Mouse (Mus musculus): ENCODE measurements around the gene Adam23. TPM values are rescaled to one million over a fixed set of nuclear protein-coding genes. Genes with fewer than 3 reads are reported as not detected.

Gene Adam23
- polyA plus RNA-seq, 1 experiment from 2014 or later: 1.9 TPM

- H3K9ac ChIP-seq (ENCODE audit: low read length): no peak overlapping the region
- no peaks in the 10 kb centered on the region for H3K36me3 ChIP-seq (ENCODE audit: control insufficient read depth, insufficient read depth, low read length)
- no peak for ATAC-seq (ENCODE audit: insufficient number of reproducible peaks, insufficient read depth, low FRiP score, low read depth)
- no peak overlapping the region for H3K4me2 ChIP-seq (ENCODE audit: low read length)
- 77% methylated on average over 4 of the region's 4 CpGs for WGBS
- no peaks in the 10 kb centered on the region for H3K9me3 ChIP-seq (ENCODE audit: control insufficient read depth, low read length)
- H3K4me1 ChIP-seq (ENCODE audit: control insufficient read depth in 2 of 2, insufficient read depth in 2 of 2, low read length in 2 of 2): no peaks in the 10 kb centered on the region
- H3K4me3 ChIP-seq (ENCODE audit: control insufficient read depth in 1 of 2, insufficient read depth in 1 of 2, low read depth in 1 of 2, low read length in 2 of 2): no peak overlapping the region
- H3K27ac ChIP-seq (replicated peaks in 1 of 2; ENCODE audit: control insufficient read depth in 1 of 2, insufficient read depth in 1 of 2, low read depth in 2 of 2, low read length in 2 of 2): no peak overlapping the region
- no peaks in the 10 kb centered on the region for H3K27me3 ChIP-seq (ENCODE audit: control insufficient read depth, insufficient read depth, low read length)
These were observed 116.3 kb downstream of the Adam23 start for GRCm38 (mm10) chr1:63561772-63562520.

GRCm38 (mm10) chr1:63563928-63564327, 118.2 kb downstream of the Adam23 start:
- Histone ChIP-seq H3K9ac (ENCODE audit: low read length) (no peak overlapping the region), H3K36me3 (ENCODE audit: control insufficient read depth, insufficient read depth, low read length) (no peaks in the 10 kb centered on the region), H3K4me2 (ENCODE audit: low read length) (no peak overlapping the region), H3K27ac (replicated peaks in 1 of 2; ENCODE audit: control insufficient read depth in 1 of 2, insufficient read depth in 1 of 2, low read depth in 2 of 2, low read length in 2 of 2) (no peak overlapping the region), H3K4me1 (ENCODE audit: control insufficient read depth in 2 of 2, insufficient read depth in 2 of 2, low read length in 2 of 2) (0 out of 4 replicates have a peak, but pooled peaks cover 0 to 4% of the 10 kb centered on the region in 2 experiments), H3K4me3 (ENCODE audit: control insufficient read depth in 1 of 2, insufficient read depth in 1 of 2, low read depth in 1 of 2, low read length in 2 of 2) (no peak overlapping the region), H3K27me3 (ENCODE audit: control insufficient read depth, insufficient read depth, low read length) (no peaks in the 10 kb centered on the region), H3K9me3 (ENCODE audit: control insufficient read depth, low read length) (no peaks in the 10 kb centered on the region)
- WGBS: 67% methylated on average over 4 of the region's 4 CpGs
- no peak for ATAC-seq (ENCODE audit: insufficient number of reproducible peaks, insufficient read depth, low FRiP score, low read depth)

GRCm38 (mm10) chr1:63566501-63566900, 120.8 kb downstream of the Adam23 start:
- H3K4me1 ChIP-seq (ENCODE audit: control insufficient read depth in 2 of 2, insufficient read depth in 2 of 2, low read length in 2 of 2): 0 out of 4 replicates have a peak, but pooled peaks cover 0 to 4% of the 10 kb centered on the region in 2 experiments
- no peaks in the 10 kb centered on the region for H3K9me3 ChIP-seq (ENCODE audit: control insufficient read depth, low read length)
- H3K4me2 ChIP-seq (ENCODE audit: low read length): no peak overlapping the region
- H3K27ac ChIP-seq (replicated peaks in 1 of 2; ENCODE audit: control insufficient read depth in 1 of 2, insufficient read depth in 1 of 2, low read depth in 2 of 2, low read length in 2 of 2): no peak overlapping the region
- H3K36me3 ChIP-seq (ENCODE audit: control insufficient read depth, insufficient read depth, low read length): no peaks in the 10 kb centered on the region
- H3K4me3 ChIP-seq (ENCODE audit: control insufficient read depth in 1 of 2, insufficient read depth in 1 of 2, low read depth in 1 of 2, low read length in 2 of 2): no peak overlapping the region
- no peak for ATAC-seq (ENCODE audit: insufficient number of reproducible peaks, insufficient read depth, low FRiP score, low read depth)
- WGBS: 21% methylated on average over 7 of the region's 7 CpGs
- H3K9ac ChIP-seq (ENCODE audit: low read length): no peak overlapping the region
- H3K27me3 ChIP-seq (ENCODE audit: control insufficient read depth, insufficient read depth, low read length): no peaks in the 10 kb centered on the region

- no peak for ATAC-seq (ENCODE audit: insufficient number of reproducible peaks, insufficient read depth, low FRiP score, low read depth)
- 25% methylated on average over 4 of the region's 4 CpGs for WGBS
- no peaks in the 10 kb centered on the region for H3K36me3 ChIP-seq (ENCODE audit: control insufficient read depth, insufficient read depth, low read length)
These were observed 121.3 kb downstream of the Adam23 start for GRCm38 (mm10) chr1:63567031-63567430.

GRCm38 (mm10) chr1:63572229-63572628, 126.5 kb downstream of the Adam23 start:
- Histone ChIP-seq H3K9me3 (ENCODE audit: control insufficient read depth, low read length) (no peaks in the 10 kb centered on the region), H3K36me3 (ENCODE audit: control insufficient read depth, insufficient read depth, low read length) (no peaks in the 10 kb centered on the region), H3K4me3 (ENCODE audit: control insufficient read depth in 1 of 2, insufficient read depth in 1 of 2, low read depth in 1 of 2, low read length in 2 of 2) (no peak overlapping the region), H3K4me2 (ENCODE audit: low read length) (no peak overlapping the region), H3K9ac (ENCODE audit: low read length) (no peak overlapping the region), H3K27ac (replicated peaks in 1 of 2; ENCODE audit: control insufficient read depth in 1 of 2, insufficient read depth in 1 of 2, low read depth in 2 of 2, low read length in 2 of 2) (no peak overlapping the region), H3K27me3 (ENCODE audit: control insufficient read depth, insufficient read depth, low read length) (no peaks in the 10 kb centered on the region), H3K4me1 (ENCODE audit: control insufficient read depth in 2 of 2, insufficient read depth in 2 of 2, low read length in 2 of 2) (0 out of 4 replicates have a peak, but pooled peaks cover 0 to 2% of the 10 kb centered on the region in 2 experiments)
- 53% methylated on average over 7 of the region's 7 CpGs for WGBS
- ATAC-seq (ENCODE audit: insufficient number of reproducible peaks, insufficient read depth, low FRiP score, low read depth): no peak

More at GRCm38 (mm10) chr1:63567031-63567430, 121.3 kb downstream of the Adam23 start:
- no peak overlapping the region for H3K9ac ChIP-seq (ENCODE audit: low read length)
- H3K9me3 ChIP-seq (ENCODE audit: control insufficient read depth, low read length): no peaks in the 10 kb centered on the region
- no peak overlapping the region for H3K4me3 ChIP-seq (ENCODE audit: control insufficient read depth in 1 of 2, insufficient read depth in 1 of 2, low read depth in 1 of 2, low read length in 2 of 2)
- no peak overlapping the region for H3K4me2 ChIP-seq (ENCODE audit: low read length)
- H3K4me1 ChIP-seq (ENCODE audit: control insufficient read depth in 2 of 2, insufficient read depth in 2 of 2, low read length in 2 of 2): 0 out of 4 replicates have a peak, but pooled peaks cover 0 to 4% of the 10 kb centered on the region in 2 experiments
- H3K27ac ChIP-seq (replicated peaks in 1 of 2; ENCODE audit: control insufficient read depth in 1 of 2, insufficient read depth in 1 of 2, low read depth in 2 of 2, low read length in 2 of 2): no peak overlapping the region
- H3K27me3 ChIP-seq (ENCODE audit: control insufficient read depth, insufficient read depth, low read length): no peaks in the 10 kb centered on the region

- H3K4me1 ChIP-seq (ENCODE audit: control insufficient read depth in 2 of 2, insufficient read depth in 2 of 2, low read length in 2 of 2): no peaks in the 10 kb centered on the region
- H3K36me3 ChIP-seq (ENCODE audit: control insufficient read depth, insufficient read depth, low read length): no peaks in the 10 kb centered on the region
- no peak for ATAC-seq (ENCODE audit: insufficient number of reproducible peaks, insufficient read depth, low FRiP score, low read depth)
- no peaks in the 10 kb centered on the region for H3K9me3 ChIP-seq (ENCODE audit: control insufficient read depth, low read length)
- no peak overlapping the region for H3K4me3 ChIP-seq (ENCODE audit: control insufficient read depth in 1 of 2, insufficient read depth in 1 of 2, low read depth in 1 of 2, low read length in 2 of 2)
- no peaks in the 10 kb centered on the region for H3K27me3 ChIP-seq (ENCODE audit: control insufficient read depth, insufficient read depth, low read length)
- H3K27ac ChIP-seq (replicated peaks in 1 of 2; ENCODE audit: control insufficient read depth in 1 of 2, insufficient read depth in 1 of 2, low read depth in 2 of 2, low read length in 2 of 2): no peak overlapping the region
- WGBS: 76% methylated on average over 6 of the region's 6 CpGs
- H3K9ac ChIP-seq (ENCODE audit: low read length): no peak overlapping the region
- no peak overlapping the region for H3K4me2 ChIP-seq (ENCODE audit: low read length)
These were observed 127.7 kb downstream of the Adam23 start for GRCm38 (mm10) chr1:63573432-63573831.

GRCm38 (mm10) chr1:63573864-63574611, 128.3 kb downstream of the Adam23 start:
- ATAC-seq (ENCODE audit: insufficient number of reproducible peaks, insufficient read depth, low FRiP score, low read depth): no peak
- no peaks in the 10 kb centered on the region for H3K36me3 ChIP-seq (ENCODE audit: control insufficient read depth, insufficient read depth, low read length)
- 65% methylated on average over 12 of the region's 12 CpGs for WGBS
- H3K9me3 ChIP-seq (ENCODE audit: control insufficient read depth, low read length): no peaks in the 10 kb centered on the region
- no peak overlapping the region for H3K9ac ChIP-seq (ENCODE audit: low read length)
- no peak overlapping the region for H3K4me3 ChIP-seq (ENCODE audit: control insufficient read depth in 1 of 2, insufficient read depth in 1 of 2, low read depth in 1 of 2, low read length in 2 of 2)
- H3K4me1 ChIP-seq (ENCODE audit: control insufficient read depth in 2 of 2, insufficient read depth in 2 of 2, low read length in 2 of 2): no peaks in the 10 kb centered on the region
- no peak overlapping the region for H3K4me2 ChIP-seq (ENCODE audit: low read length)
- no peak overlapping the region for H3K27ac ChIP-seq (replicated peaks in 1 of 2; ENCODE audit: control insufficient read depth in 1 of 2, insufficient read depth in 1 of 2, low read depth in 2 of 2, low read length in 2 of 2)
- H3K27me3 ChIP-seq (ENCODE audit: control insufficient read depth, insufficient read depth, low read length): no peaks in the 10 kb centered on the region
